Mouse (Mus musculus) layer of hippocampus, postnatal 10 days (tissue): ENCODE data around the gene Ntmt1. TPM values are rescaled to one million over a fixed set of nuclear protein-coding genes. Genes with fewer than 3 reads are reported as not detected.

ENCODE experiments used
- DNase-seq, 2 experiments: peaks; one replicate each; pipeline ENCODE4 v3.0.0; 2021; ENCODE audit warnings: low spot score in 2 of 2
- total RNA-seq, 2 experiments: library from RNA; stranded (reverse); gene quantifications; 2 replicates each; pipeline ENCODE4 v1.2.3; 2021

Gene Ntmt1
- total RNA-seq, 2 experiments from 2014 or later, result 44.9 to 57.7 TPM

DNA sequence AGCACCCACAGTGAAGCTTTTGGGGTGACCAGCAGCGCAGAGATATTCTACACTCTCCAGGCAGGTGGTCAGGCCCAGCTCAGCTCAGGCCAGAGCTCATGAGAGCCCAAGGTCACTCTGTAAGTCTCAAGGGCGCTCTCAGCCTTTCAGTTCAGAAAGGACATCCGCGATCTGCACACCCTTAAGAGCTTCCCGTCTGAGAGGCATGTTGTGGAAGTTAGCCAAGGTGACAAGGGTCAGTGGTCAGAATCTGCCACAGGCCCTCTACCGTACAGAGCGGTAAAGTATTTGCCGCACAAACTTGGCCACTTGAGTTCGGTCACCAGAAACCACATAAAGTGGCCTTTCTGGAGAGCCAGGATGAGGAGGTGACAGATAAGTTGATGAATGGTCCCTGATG, 55.9 kb downstream of the Ntmt1 start:
- no peak for DNase-seq

DNA sequence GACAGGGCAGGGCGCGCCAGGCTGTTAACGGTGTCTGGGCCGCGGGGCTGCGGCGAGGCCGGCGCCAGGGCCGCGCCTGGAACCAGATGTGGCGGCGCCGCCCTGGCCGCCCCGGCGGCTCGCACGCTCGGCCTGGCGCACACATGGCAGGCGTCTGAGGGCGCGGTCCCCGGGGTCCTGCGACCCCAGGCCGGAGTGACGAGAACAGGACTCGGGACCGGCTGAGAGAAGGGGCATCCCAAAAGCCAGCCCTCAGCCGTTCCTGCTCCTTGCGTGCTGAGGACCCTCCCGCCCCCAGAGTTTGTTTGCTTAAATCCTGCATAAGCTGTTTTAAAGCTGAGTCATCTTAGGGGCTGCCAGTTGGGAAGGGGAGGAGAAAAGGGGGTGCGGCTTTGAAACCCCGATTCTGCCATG, 57.3 kb downstream of the Ntmt1 start:
- no peak for DNase-seq

DNA sequence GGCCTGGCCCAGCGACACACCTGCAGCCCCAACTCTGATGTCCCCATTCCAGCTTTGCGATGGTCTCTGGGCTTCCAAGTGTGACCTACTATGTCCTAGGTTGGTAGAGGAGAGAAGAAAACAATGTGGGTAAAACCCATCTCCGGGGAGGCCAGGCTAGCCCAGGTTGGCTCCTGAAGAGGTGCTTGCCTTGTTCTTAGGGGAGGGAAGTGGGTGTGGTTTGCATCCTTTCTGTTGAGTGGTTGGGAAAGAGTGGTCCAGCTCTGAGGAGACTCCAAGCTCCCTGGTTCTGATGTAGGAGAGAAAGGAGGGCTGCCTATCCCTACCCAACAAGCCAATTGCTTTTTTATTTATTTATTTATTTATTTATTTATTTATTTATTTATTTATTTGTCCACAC, 57.8 kb downstream of the Ntmt1 start:
- no peak for DNase-seq

DNA sequence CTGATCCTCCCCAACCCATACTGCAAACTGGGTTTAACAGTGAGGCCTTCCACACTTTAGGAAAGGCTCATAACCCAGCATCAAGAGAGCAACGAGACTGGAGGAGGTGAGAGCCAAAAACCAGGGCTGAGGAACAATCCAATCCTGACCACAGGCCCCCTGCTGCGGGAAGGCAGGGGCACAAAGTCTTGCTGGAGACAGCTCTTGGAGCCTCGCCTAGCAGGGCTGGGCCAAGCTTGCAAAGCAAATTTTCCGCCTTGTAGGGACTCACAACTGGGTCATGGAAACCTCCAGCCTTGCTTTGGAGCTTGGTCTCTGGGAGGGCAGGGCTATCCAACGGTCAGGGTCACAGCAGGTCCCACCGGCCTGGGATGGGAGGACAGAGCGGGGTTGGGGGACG, 63.2 kb downstream of the Ntmt1 start:
- peak; percentile 45 to 54 for DNase-seq

Other genes starting within 250 kb of the Ntmt1 start
- gene Cstad, start 212.8 kb upstream of the Ntmt1 start, total RNA-seq, result 1 to 10 TPM; 4.0 to 6.5 TPM
- 1 to 10 TPM; 2.0 to 3.2 TPM for gene 1700001O22Rik, start 4.2 kb upstream of the Ntmt1 start, total RNA-seq
- 10 to 100 TPM; 34.9 to 36.1 TPM for gene Asb6, start 22.5 kb downstream of the Ntmt1 start, total RNA-seq
- gene Prrx2, start 27.1 kb downstream of the Ntmt1 start, total RNA-seq, result 1 to 10 TPM; 2.5 to 3.9 TPM
- gene Ptges, start 122.0 kb downstream of the Ntmt1 start, total RNA-seq, result 1 to 10 TPM; 5.7 to 6.6 TPM
- gene Tor1b, start 145.1 kb downstream of the Ntmt1 start, total RNA-seq, result 10 to 100 TPM; 33.3 to 35.2 TPM
- 10 to 100 TPM; 44.4 to 52.8 TPM for gene Tor1a, start 160.1 kb downstream of the Ntmt1 start, total RNA-seq
- 10 to 100 TPM; 49.0 to 52.0 TPM for gene BC005624, start 174.4 kb downstream of the Ntmt1 start, total RNA-seq
- 10 to 100 TPM; 73.6 to 74.9 TPM for gene Usp20, start 174.5 kb downstream of the Ntmt1 start, total RNA-seq